Mouse (Mus musculus): ENCODE measurements around the gene Rgl3.

DNA sequence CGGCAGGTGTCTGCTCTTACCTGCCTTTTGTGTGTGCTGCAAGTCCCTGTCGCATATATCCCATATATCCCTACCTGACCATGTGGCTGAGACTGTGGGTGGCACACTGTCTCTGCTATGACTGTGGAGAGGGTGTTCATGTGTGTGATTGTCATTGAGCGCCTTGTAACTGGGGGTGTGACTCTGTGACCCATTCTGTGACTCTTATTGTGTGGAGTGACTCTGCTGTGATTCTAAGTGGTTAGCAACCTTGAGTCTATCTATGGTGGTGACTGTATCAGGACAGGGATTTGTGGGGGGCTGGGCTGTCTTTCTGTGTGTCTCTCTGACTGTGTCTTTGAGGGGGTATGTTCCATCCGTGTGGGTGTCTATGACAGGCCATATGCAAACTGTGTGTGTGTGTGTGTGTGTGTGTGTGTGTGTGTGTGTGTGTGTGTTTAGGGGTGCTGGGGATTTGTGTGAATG is 51.5 kb downstream of the Rgl3 start:
- no peak for TF ChIP-seq CTCF (IDR thresholded peaks at IDR 0.05; ENCODE audit: low read depth, low read length)
- no peak for TF ChIP-seq POLR2A (IDR thresholded peaks at IDR 0.05; ENCODE audit: extremely low read depth, insufficient read depth, low read length)
